Mouse (Mus musculus) erythroblast, embryonic 14.5 days (primary cell): ENCODE results near the gene S100a13. TPM values are rescaled to one million over a fixed set of nuclear protein-coding genes. Genes with fewer than 3 reads are reported as not detected.

Experiments used
- H3K27me3 ChIP-seq: 2 replicates; pipeline ENCODE4 v1.6.1; 2012; ENCODE audit warnings: inconsistent platforms; ENCODE audit not compliant: control insufficient read depth
- H3K36me3 ChIP-seq: 2 replicates; pipeline ENCODE4 v1.6.1; 2012; ENCODE audit warnings: mild to moderate bottlenecking, inconsistent platforms; ENCODE audit not compliant: control insufficient read depth
- H3K4me1 ChIP-seq: 2 replicates; pipeline ENCODE4 v1.6.1; 2012; ENCODE audit warnings: inconsistent platforms; ENCODE audit not compliant: control insufficient read depth
- H3K4me3 ChIP-seq: replicated peaks from 2 replicates; pipeline ENCODE3; 2012; ENCODE audit warnings: moderate library complexity, mild to moderate bottlenecking, inconsistent platforms
- H3K9me3 ChIP-seq: 2 replicates; pipeline ENCODE4 v1.6.1; 2012; ENCODE audit warnings: low read length, inconsistent platforms, mixed read lengths; ENCODE audit not compliant: control insufficient read depth
- GATA1 ChIP-seq: IDR thresholded peaks from 2 replicates; pipeline ENCODE4 v1.6.1; 2012; ENCODE audit warnings: low read length, inconsistent platforms, mixed read lengths
- TAL1 ChIP-seq: IDR thresholded peaks from 3 replicates; pipeline ENCODE4 v1.6.1; 2012; ENCODE audit warnings: low read length, inconsistent platforms, mixed read lengths
- polyA plus RNA-seq: library from polyadenylated mRNA; stranded (reverse); fragments of >175 nt; gene quantifications from 2 replicates; pipeline ENCODE4 v1.2.3, GENCODE M21; 2012

Gene S100a13
- polyA plus RNA-seq, 1 experiment = 0.67 TPM

DNA sequence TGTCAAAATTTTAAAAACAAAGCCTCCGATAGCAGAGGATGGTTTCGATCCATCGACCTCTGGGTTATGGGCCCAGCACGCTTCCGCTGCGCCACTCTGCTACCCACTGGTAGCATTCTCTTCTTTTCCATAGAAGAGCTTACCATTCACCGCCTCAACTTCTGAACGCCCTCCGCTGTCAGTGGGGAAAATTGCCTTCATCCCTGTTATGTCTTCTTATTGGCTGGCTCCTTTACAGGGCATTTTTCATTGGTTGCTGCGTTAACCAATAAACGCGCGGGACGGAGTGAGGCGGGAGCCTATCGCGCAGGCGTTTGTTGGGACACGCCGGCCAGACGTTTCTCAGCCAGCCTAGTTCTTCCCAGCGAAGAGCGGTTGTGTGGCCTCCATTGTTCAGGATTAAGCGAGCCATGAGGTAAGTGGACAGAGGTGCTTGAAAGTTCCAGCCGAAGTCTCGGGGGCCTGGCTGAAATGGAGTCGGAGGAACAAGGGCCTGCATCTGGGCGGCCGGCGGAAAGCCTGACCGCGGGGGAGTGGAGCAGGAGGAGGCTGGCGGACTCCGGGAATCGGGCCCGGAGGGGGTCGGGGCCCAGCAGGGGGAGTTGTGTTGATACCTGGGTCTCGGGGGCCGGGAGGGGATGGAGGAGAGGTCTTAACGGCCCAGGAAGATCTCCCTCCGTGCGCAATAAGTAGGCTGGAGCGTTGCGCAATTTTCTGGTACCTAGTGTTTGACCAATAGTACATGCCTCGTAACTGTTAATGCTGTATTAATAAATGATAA, 38.2 kb upstream of the S100a13 start, which contains the start of gene Ilf2:
Gene Ilf2, plus strand, starts transcription at position 296 of the 781 bp plus-strand sequence.
- TF ChIP-seq GATA1 (no peak), TAL1 (no peak)
- Histone ChIP-seq H3K36me3 (peaks cover 33% of the 10 kb centered on the region), H3K4me3 (peak within 1 kb of the TSS; percentile 97), H3K9me3 (no peaks in the 10 kb centered on the region), H3K4me1 (peaks cover 17% of the 10 kb centered on the region), H3K27me3 (no peaks in the 10 kb centered on the region)

DNA sequence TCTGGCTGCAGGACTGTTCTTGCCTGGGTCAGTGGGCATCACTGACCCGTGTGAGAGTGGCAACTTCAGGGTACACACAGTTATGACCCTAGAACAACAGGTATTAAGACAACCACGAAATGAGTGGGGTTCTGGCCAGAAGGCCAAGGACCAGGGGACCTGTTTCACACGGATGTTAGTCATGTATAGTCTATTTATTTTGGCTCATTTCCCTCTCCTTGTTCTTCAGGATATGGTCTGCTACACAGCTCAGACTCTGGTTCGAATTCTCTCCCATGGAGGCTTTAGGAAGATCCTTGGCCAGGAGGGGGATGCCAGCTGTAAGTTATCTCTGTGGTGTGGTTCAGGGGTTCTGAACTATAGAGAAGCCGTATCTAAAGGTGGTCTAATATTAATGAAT, 27.2 kb upstream of the S100a13 start:
- Histone ChIP-seq H3K4me1 (peaks cover 20% of the 10 kb centered on the region), H3K4me3 (no peak overlapping the region), H3K27me3 (no peaks in the 10 kb centered on the region), H3K9me3 (no peaks in the 10 kb centered on the region), H3K36me3 (peaks cover 76% of the 10 kb centered on the region)
- no peak for TF ChIP-seq GATA1
- TF ChIP-seq TAL1 = no peak

DNA sequence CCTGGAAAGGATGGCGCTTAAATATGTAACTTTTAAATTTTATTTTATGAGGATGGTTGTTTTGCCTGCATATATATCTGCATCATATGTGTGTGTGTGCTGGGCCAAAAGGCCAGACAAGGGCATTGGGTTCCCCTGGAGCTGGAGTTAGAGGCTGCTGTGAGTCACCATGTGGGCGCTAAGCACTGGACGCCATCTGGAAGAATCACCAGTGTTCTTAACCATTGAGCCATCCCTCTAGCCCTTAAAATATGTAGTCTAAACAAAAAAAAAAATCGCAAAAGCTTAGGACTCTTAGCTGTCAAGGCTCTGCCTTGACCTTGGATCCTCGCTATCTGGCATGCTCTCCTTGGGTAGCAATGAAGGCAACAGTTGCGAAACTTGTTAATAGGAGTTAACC, 25.7 kb upstream of the S100a13 start:
- Histone ChIP-seq H3K9me3 (no peaks in the 10 kb centered on the region), H3K4me3 (no peak overlapping the region), H3K36me3 (peaks cover 62% of the 10 kb centered on the region), H3K4me1 (peaks cover 20% of the 10 kb centered on the region), H3K27me3 (no peaks in the 10 kb centered on the region)
- TF ChIP-seq TAL1 (no peak), GATA1 (no peak)

DNA sequence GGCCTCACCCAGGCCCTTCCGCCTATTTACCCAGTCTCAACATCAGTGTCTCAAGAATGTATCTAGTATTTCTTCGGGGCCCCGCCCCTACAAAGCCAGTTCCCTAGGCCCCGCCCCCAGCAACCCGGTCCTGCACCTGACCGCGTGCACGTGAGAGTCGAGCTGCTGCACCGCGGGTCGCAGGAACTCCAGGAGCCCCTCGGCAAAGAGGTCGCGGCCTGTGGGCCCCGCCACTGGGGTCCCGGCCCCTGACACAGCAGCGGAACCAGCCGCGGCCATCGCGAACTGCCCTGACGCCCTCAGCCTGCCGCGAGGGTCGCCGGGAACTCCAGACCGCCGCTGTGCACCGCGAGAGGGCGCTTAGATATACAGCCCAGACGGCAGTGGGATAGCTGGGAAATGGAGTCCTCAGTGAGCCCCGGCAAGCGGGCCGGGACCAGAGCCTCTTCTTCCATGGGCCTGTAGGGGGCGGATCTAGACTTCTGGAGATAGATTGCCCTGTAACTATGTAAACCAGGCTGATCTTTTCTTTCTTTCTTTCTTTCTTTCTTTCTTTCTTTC, 23.5 kb upstream of the S100a13 start, which contains the start of gene Snapin:
Gene Snapin, minus strand, starts transcription at position 338 of the 561 bp plus-strand sequence.
- H3K27me3 ChIP-seq = no peaks in the 10 kb centered on the region
- peaks cover 62% of the 10 kb centered on the region for H3K36me3 ChIP-seq
- peak within 1 kb of the TSS; percentile 92 for H3K4me3 ChIP-seq
- TF ChIP-seq GATA1 (no peak), TAL1 (no peak)
- peaks cover 23% of the 10 kb centered on the region for H3K4me1 ChIP-seq
- H3K9me3 ChIP-seq = no peaks in the 10 kb centered on the region

DNA sequence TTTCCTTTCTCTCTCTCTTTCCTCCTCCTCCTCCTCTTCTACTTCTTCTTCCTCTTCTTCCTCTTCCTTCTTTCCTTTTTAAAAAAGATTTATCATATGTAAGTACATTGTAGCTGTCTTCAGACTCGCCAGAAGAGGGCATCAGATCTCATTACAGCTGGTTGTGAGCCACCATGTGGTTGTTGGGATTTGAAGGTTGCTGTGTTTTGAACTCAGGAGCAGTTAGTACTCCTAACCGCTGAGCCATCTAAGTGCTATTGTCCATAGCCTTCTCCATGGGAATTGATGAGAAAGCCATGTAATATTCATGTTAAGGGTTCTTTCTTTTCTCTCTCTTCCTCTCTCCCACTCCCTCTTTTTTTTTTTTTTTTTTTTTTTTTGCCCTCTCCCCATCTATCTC, 22.9 kb upstream of the S100a13 start:
- no peaks in the 10 kb centered on the region for H3K9me3 ChIP-seq
- peaks cover 23% of the 10 kb centered on the region for H3K4me1 ChIP-seq
- peaks cover 62% of the 10 kb centered on the region for H3K36me3 ChIP-seq
- H3K4me3 ChIP-seq = peak overlapping the region; percentile 92
- TF ChIP-seq TAL1 (no peak), GATA1 (no peak)
- H3K27me3 ChIP-seq = no peaks in the 10 kb centered on the region

DNA sequence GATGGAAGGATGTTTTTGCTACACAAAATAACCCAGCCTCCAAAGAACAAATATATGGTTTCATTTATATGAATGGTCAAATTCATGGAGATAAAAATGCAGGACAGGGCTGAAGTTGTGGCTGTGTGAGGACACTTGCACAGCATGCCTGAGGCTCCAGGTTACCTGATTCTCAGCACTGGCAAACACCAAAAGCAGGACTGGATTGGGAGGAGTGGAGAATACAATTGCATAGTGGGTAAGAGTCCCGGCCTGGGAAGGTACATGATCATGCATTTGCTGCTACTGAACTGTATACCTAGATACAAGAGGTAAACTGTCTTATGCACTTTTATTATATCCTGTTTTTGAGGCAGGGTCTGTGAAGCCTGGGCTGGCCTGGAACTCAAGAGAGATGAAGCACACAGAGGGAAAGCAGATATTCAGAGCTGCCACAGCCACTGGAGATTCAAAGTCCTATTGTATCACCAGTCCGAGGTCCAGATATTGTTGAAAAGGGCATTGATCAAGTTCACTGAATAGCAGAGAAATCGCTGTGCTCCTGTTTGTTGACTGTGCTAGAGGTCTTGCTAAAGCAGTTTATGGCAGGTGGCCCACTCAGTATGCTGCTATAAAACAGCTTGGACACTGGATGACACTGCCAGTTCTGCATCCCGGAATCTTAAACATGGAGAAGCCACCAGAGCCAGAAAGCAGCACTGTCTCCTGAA, 20.2 kb upstream of the S100a13 start:
- TF ChIP-seq GATA1 (no peak), TAL1 (no peak)
- Histone ChIP-seq H3K4me1 (peaks cover 23% of the 10 kb centered on the region), H3K9me3 (no peaks in the 10 kb centered on the region), H3K36me3 (peaks cover 62% of the 10 kb centered on the region), H3K27me3 (no peaks in the 10 kb centered on the region), H3K4me3 (no peak overlapping the region)

DNA sequence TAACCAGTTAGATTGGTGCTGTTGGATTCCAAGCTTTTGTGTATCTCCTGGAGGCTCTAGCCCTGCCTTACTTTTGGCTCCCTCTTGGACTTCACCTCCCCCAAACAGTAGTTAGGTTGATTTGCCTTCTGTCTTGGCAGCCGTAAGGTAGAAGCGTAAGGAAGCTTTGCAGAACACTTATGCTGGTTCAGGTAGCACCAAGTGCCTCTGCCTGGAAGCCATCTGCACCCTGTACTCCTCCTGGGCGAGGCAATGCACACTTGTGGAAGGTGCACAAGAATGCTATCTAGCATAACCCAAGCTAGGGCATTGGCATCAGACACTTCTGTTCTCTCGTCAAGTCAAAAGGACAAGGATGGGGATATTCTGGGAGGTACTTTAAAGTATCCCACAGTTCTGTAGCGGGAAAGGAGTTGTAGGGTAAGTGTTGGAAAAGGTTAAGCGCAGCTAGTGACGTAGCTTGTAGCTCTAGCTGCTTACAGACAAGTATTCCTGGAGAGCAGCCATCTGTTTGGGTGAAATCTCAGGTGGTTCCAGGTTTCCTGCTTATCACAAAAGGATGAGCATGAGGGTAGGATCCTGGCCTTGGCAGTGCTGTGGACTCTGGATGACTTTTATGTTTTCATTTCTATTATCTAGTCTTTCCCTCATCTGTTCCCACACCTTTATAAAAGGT, 18.2 kb upstream of the S100a13 start:
- H3K4me1 ChIP-seq = peaks cover 7% of the 10 kb centered on the region
- TF ChIP-seq TAL1 (no peak), GATA1 (no peak)
- H3K36me3 ChIP-seq = peaks cover 76% of the 10 kb centered on the region
- H3K9me3 ChIP-seq = no peaks in the 10 kb centered on the region
- H3K4me3 ChIP-seq = no peak overlapping the region
- H3K27me3 ChIP-seq = no peaks in the 10 kb centered on the region

DNA sequence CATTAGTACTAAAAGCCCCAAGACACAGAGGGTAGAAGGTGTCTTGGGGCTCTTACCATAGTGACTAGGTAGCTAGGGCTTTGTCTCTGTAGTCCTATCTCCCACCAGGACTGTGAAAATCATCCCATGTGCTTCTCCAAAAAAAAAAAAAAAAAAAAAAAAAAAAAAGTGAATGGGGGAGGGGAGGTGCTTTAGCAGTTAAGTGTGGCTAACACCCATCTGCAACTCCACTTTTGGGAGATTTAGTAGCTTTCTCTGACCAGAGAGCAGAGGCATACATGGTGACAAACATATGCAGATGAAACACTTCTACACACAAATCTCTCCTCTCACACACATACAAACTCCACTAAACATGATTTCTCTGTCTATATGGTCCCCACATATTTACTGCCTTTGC, 16.6 kb upstream of the S100a13 start:
- Histone ChIP-seq H3K9me3 (no peaks in the 10 kb centered on the region), H3K4me1 (peaks cover 4% of the 10 kb centered on the region), H3K27me3 (no peaks in the 10 kb centered on the region), H3K36me3 (peaks cover 92% of the 10 kb centered on the region), H3K4me3 (no peak overlapping the region)
- TF ChIP-seq TAL1 (no peak), GATA1 (no peak)

DNA sequence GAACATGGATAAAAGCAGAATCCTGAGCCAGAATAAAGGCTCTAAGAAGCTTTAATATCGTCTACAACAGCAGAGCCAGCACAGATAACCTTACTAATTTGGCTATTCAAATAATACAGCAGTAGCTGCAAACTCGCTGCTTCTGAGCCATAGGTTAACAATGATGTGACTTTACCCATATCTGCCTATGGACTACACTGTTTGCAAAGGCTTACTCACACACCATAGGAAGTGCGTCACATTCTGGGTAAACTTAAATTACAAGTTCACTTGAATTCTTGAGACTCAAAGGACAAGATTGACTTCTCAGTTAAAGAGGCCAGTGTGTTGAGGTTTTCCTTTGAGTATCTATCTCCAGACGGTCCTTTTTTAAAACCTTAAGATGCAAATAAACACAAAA, 10.8 kb upstream of the S100a13 start:
- Histone ChIP-seq H3K4me1 (peaks cover 25% of the 10 kb centered on the region), H3K9me3 (no peaks in the 10 kb centered on the region), H3K36me3 (peaks cover 94% of the 10 kb centered on the region), H3K4me3 (no peak overlapping the region), H3K27me3 (no peaks in the 10 kb centered on the region)
- TF ChIP-seq GATA1 (no peak), TAL1 (no peak)
